Mouse (Mus musculus) liver, adult 2 months (tissue): ENCODE data around the gene Plcb1.

Experiments used
- CTCF ChIP-seq: fragments of 200-500 bp; IDR thresholded peaks from 2 replicates; pipeline ENCODE4 v1.5.1; 2011; ENCODE audit warnings: low read depth, low read length, control low read depth
- POLR2A ChIP-seq: fragments of 200-500 bp; IDR thresholded peaks from 2 replicates; pipeline ENCODE4 v1.6.1; 2011; ENCODE audit warnings: low read length, control low read depth; ENCODE audit not compliant: insufficient read depth; ENCODE audit errors: extremely low read depth

DNA sequence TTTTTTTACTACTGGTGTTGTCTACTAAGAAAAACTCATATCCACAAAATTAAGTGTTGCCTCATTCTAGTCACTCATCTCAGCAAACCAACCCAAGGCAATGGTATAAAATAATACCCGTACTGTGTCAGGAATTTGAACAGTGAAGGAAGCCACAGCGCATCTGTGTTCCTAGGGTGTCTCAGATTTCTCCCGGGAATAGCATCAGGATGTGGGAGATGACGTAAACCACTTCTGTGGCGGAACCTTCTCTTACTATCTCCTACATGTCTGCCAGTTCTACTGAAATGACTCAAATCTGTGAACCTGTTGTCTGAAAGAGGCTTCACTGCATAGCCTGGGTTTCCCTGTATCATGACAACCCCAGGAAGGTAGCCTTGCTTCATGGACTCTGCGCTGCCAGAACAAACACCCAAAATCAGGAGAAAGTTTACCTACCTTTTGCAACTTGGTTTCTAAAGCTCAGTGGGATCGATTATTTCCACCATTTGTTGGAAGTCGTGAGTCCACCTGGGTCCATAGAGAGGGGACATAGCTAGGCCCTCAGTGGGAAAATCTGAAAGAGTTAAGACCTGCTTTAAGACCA, 510.4 kb downstream of the Plcb1 start:
- TF ChIP-seq CTCF (no peak), POLR2A (no peak)
